Mouse (Mus musculus) CH12.LX (cell line): ENCODE measurements around the gene Tmem151b. TPM values are rescaled to one million over a fixed set of nuclear protein-coding genes. Genes with fewer than 3 reads are reported as not detected.

ENCODE experiments used
- DNase-seq: peaks from one replicate; pipeline ENCODE4 v3.0.0-alpha.2; 2013; ENCODE audit errors: extremely low read depth
- H3K27ac ChIP-seq: 2 replicates; pipeline ENCODE4 v1.5.1; 2012; ENCODE audit warnings: low read depth, mild to moderate bottlenecking, control low read depth, moderate library complexity; ENCODE audit not compliant: insufficient read depth
- H3K27me3 ChIP-seq: replicated peaks from 2 replicates; pipeline ENCODE3; 2012; ENCODE audit warnings: inconsistent platforms
- H3K36me3 ChIP-seq, 2 experiments: replicated peaks in 1 of 2; 2 replicates each; pipeline versions ENCODE3 to v1.6.1; 2012; ENCODE audit warnings: inconsistent platforms in 1 of 2, low read length in 1 of 2, mild to moderate bottlenecking in 1 of 2, mixed read lengths in 1 of 2, moderate library complexity in 1 of 2; ENCODE audit not compliant: control insufficient read depth in 1 of 2, insufficient read depth in 1 of 2
- H3K4me1 ChIP-seq, 2 experiments: 2 replicates each; pipeline ENCODE4 v1.6.1; 2012; ENCODE audit warnings: inconsistent platforms in 1 of 2, moderate library complexity in 1 of 2; ENCODE audit not compliant: insufficient read depth in 2 of 2, control insufficient read depth in 1 of 2
- H3K4me2 ChIP-seq: 2 replicates; pipeline ENCODE4 v1.6.1; 2012; ENCODE audit warnings: low read depth, mild to moderate bottlenecking, control low read depth; ENCODE audit not compliant: poor library complexity, insufficient read depth, severe bottlenecking
- H3K4me3 ChIP-seq, 3 experiments: fragments of 150-350 bp in 1 of 3; sonication (generic) in 1 of 3; replicated peaks in 1 of 3; 2 replicates each; pipeline versions ENCODE3 to v1.5.1; 2011 to 2012; ENCODE audit warnings: low read depth in 2 of 3, low read length in 2 of 3, mild to moderate bottlenecking in 2 of 3, moderate library complexity in 2 of 3, control low read depth in 1 of 3, improper control_type of control experiment in 1 of 3, inconsistent platforms in 1 of 3, mixed read lengths in 1 of 3; ENCODE audit not compliant: poor library complexity in 1 of 3
- H3K79me2 ChIP-seq: replicated peaks from 2 replicates; pipeline ENCODE4 v1.6.1; 2012; ENCODE audit warnings: mild to moderate bottlenecking, moderate library complexity; ENCODE audit not compliant: control insufficient read depth, poor library complexity, insufficient read depth, severe bottlenecking; ENCODE audit errors: extremely low read depth
- H3K9ac ChIP-seq: 2 replicates; pipeline ENCODE4 v1.6.1; 2012; ENCODE audit warnings: low read depth, mild to moderate bottlenecking, control low read depth, moderate library complexity; ENCODE audit not compliant: insufficient read depth
- H3K9me3 ChIP-seq: replicated peaks from 2 replicates; pipeline ENCODE3; 2012; ENCODE audit warnings: low read length, inconsistent platforms, mixed read lengths
- CHD2 ChIP-seq: IDR thresholded peaks from 2 replicates; pipeline ENCODE4 v1.6.1; 2011; ENCODE audit warnings: low read length, improper control_type of control experiment
- E2F4 ChIP-seq: IDR thresholded peaks from 2 replicates; pipeline ENCODE4 v1.6.1; 2011; ENCODE audit warnings: low read depth, low read length, improper control_type of control experiment; ENCODE audit not compliant: insufficient replicate concordance
- EP300 ChIP-seq: IDR thresholded peaks from 2 replicates; pipeline ENCODE4 v1.6.1; 2011; ENCODE audit warnings: low read length, improper control_type of control experiment
- ETS1 ChIP-seq: conservative IDR thresholded peaks from 2 replicates; pipeline ENCODE4 v1.6.1; 2012; ENCODE audit warnings: low read depth, mild to moderate bottlenecking, inconsistent platforms, low read length, improper control_type of control experiment, moderate library complexity
- KAT2A ChIP-seq: IDR thresholded peaks from 2 replicates; pipeline ENCODE4 v1.6.1; 2012; ENCODE audit warnings: low read length, improper control_type of control experiment, inconsistent platforms; ENCODE audit not compliant: insufficient replicate concordance
- MAZ ChIP-seq: IDR thresholded peaks from 2 replicates; pipeline ENCODE4 v1.6.1; 2012; ENCODE audit warnings: low read depth, mild to moderate bottlenecking, inconsistent platforms, low read length, improper control_type of control experiment, moderate library complexity
- MEF2A ChIP-seq: IDR thresholded peaks from 2 replicates; pipeline ENCODE4 v1.6.1; 2014; ENCODE audit warnings: low read depth, mild to moderate bottlenecking, inconsistent platforms, low read length, improper control_type of control experiment, borderline replicate concordance
- NELFE ChIP-seq: IDR thresholded peaks from 2 replicates; pipeline ENCODE4 v1.6.1; 2011; ENCODE audit warnings: low read depth, low read length, improper control_type of control experiment
- NRF1 ChIP-seq: IDR thresholded peaks from 2 replicates; pipeline ENCODE4 v1.6.1; 2014; ENCODE audit warnings: low read depth, mild to moderate bottlenecking, inconsistent platforms, low read length, improper control_type of control experiment, moderate library complexity
- PAX5 ChIP-seq: IDR thresholded peaks from 2 replicates; pipeline ENCODE4 v1.6.1; 2012; ENCODE audit warnings: low read length, inconsistent platforms, mixed read lengths
- POLR2AphosphoS2 ChIP-seq: IDR thresholded peaks from 2 replicates; pipeline ENCODE4 v1.6.1; 2011; ENCODE audit warnings: low read depth, low read length, improper control_type of control experiment
- RCOR1 ChIP-seq: conservative IDR thresholded peaks from 2 replicates; pipeline ENCODE4 v1.6.1; 2012; ENCODE audit warnings: low read depth, mild to moderate bottlenecking, inconsistent platforms, low read length, improper control_type of control experiment
- SIN3A ChIP-seq: IDR thresholded peaks from 2 replicates; pipeline ENCODE4 v1.6.1; 2012; ENCODE audit warnings: low read length, improper control_type of control experiment, inconsistent platforms
- SMC3 ChIP-seq: IDR thresholded peaks from 2 replicates; pipeline ENCODE4 v1.6.1; 2011; ENCODE audit warnings: low read depth, low read length, improper control_type of control experiment
- TBP ChIP-seq: conservative IDR thresholded peaks from 2 replicates; pipeline ENCODE4 v1.6.1; 2011; ENCODE audit warnings: low read depth, low read length, improper control_type of control experiment
- USF2 ChIP-seq: conservative IDR thresholded peaks from 2 replicates; pipeline ENCODE4 v1.6.1; 2011; ENCODE audit warnings: low read depth, low read length, improper control_type of control experiment
- ZC3H11A ChIP-seq: IDR thresholded peaks from 2 replicates; pipeline ENCODE4 v1.6.1; 2012; ENCODE audit warnings: low read depth, mild to moderate bottlenecking, inconsistent platforms, low read length, improper control_type of control experiment
- ZMIZ1 ChIP-seq: IDR thresholded peaks from 2 replicates; pipeline ENCODE4 v1.6.1; 2012; ENCODE audit warnings: low read depth, mild to moderate bottlenecking, inconsistent platforms, low read length, improper control_type of control experiment
- dilution Hi-C: fragments of 300-500 bp; cut with MboI; formaldehyde crosslinking; loops from 2 replicates; pipeline ENCODE4 v1.14.3; 2020; ENCODE audit warnings: low sequenced_read_pairs; ENCODE audit not compliant: extremely low pct_unique_long_range_greater_than_20kb, extremely low pct_ligation_motif_present
- in situ Hi-C: fragments of 300-500 bp; cut with MboI; formaldehyde crosslinking; loops from 3 replicates; pipeline ENCODE4 v1.14.3; 2019; ENCODE audit warnings: low sequenced_read_pairs, low pct_ligation_motif_present, low pct_unique_long_range_greater_than_20kb, mixed read lengths
- polyA plus RNA-seq: library from polyadenylated mRNA; unstranded; fragments of >175 nt; gene quantifications from 2 replicates; pipeline ENCODE4 v1.2.1, GENCODE M21; 2012; ENCODE audit warnings: low read depth; ENCODE audit not compliant: insufficient read length
- total RNA-seq, 2 experiments: library from RNA; depleted of rRNA; stranded (reverse); fragments of 300-350 nt in 1 of 2; fragments of >200 nt in 1 of 2; gene quantifications; 2 replicates each; pipeline ENCODE4 v1.2.3; 2012 to 2014

Tmem151b gene
- total and polyA plus RNA-seq, 3 experiments: 0.12 to 0.53 (median 0.42) TPM

- peak overlapping the region; percentile 61 for H3K27ac ChIP-seq
- H3K4me3 ChIP-seq: peak overlapping the region in 2 of 3 experiments; percentile 7 to 75
- H3K79me2 ChIP-seq: peaks cover 42% of the 10 kb centered on the region
- dilution Hi-C loops: no loop called here
- H3K36me3 ChIP-seq: peaks cover 63 to 74% of the 10 kb centered on the region in 2 experiments
- no peak for TF ChIP-seq ETS1
- TF ChIP-seq E2F4: no peak
- TF ChIP-seq MEF2A: no peak
- TF ChIP-seq ZMIZ1: peak; percentile 53; the same call in 1 of the 2 replicates
- TF ChIP-seq SIN3A: peak; percentile 51
- no peak for TF ChIP-seq ZC3H11A
- no peak for TF ChIP-seq USF2
- TF ChIP-seq NELFE: no peak
- H3K9ac ChIP-seq: peak overlapping the region; percentile 89; the same call in 1 of the 2 replicates
- no peak for DNase-seq
- no peaks in the 10 kb centered on the region for H3K27me3 ChIP-seq
- H3K4me1 ChIP-seq: peaks cover 43 to 77% of the 10 kb centered on the region in 2 experiments
- H3K4me2 ChIP-seq: peak overlapping the region; percentile 83
- H3K9me3 ChIP-seq: no peaks in the 10 kb centered on the region
- in situ Hi-C loops: no loop called here
Observed at GRCm38 (mm10) chr17:45566031-45566359, 16.5 kb upstream of the Tmem151b start.

DNA sequence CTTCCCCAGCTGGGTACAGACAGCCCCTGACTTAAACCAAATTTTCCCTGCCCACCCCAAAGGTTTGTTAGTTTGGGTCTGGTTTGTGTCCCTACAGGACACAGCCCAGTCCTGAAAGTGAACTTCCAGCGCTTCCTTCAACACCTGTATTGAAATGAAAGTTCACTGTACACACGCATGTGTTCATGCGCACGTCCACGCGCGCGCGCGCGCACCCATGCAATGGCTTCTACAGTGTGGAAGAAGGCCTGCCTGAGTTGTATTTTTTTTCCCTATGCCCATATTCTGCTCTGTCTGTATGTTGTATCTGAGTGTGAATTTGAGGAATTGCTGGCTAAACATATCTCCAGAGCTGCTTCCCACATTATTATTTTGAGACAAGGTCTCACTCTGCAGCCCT, 15.6 kb upstream of the Tmem151b start:
- Histone ChIP-seq H3K79me2 (peaks cover 41% of the 10 kb centered on the region), H3K27me3 (no peaks in the 10 kb centered on the region), H3K4me1 (peaks cover 45 to 77% of the 10 kb centered on the region in 2 experiments), H3K27ac (peak overlapping the region; percentile 98; the same call in 1 of the 2 replicates), H3K4me3 (peak overlapping the region; percentile 75 to 87 (median 80)), H3K9ac (peak overlapping the region; percentile 89), H3K9me3 (no peaks in the 10 kb centered on the region), H3K4me2 (peak overlapping the region; percentile 83), H3K36me3 (peaks cover 61 to 74% of the 10 kb centered on the region in 2 experiments)
- dilution Hi-C loops: no loop called here
- in situ Hi-C loops: no loop called here
- TF ChIP-seq SIN3A: peak; percentile 1; the same call in 1 of the 2 replicates
- TF ChIP-seq SMC3: peak; percentile 0; the same call in 1 of the 2 replicates
- peak; percentile 78 for TF ChIP-seq NRF1
- TF ChIP-seq EP300: no peak
- no peak for DNase-seq

DNA sequence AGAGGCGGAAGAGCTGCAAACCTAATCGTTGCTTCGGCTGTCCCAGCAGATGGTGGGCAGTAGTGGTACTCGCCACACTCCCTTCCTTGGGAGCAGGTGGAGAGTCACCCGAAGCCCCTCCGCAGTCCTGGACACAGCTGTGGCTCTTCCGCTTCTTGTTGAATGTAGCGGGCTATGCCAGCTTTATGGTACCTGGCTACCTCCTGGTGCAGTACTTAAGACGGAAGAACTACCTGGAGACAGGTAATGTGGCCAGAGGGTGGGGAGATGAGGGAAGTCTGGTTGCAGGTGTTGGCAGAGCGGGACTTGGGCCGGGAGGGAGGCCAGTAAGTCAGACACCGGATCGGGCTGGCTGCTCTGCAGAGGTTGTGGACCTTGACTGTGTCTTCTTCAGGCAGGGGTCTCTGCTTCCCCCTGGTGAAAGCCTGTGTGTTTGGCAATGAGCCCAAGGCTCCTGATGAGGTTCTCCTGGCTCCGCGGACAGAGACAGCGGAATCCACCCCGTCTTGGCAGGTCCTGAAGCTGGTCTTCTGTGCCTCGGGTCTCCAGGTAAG, 15.1 kb upstream of the Tmem151b start:
- H3K9me3 ChIP-seq: no peaks in the 10 kb centered on the region
- H3K9ac ChIP-seq: peak overlapping the region; percentile 89
- peaks cover 36% of the 10 kb centered on the region for H3K79me2 ChIP-seq
- H3K27ac ChIP-seq: peak overlapping the region; percentile 98
- no peak for DNase-seq
- dilution Hi-C loops (no loop called here), in situ Hi-C loops (no loop called here)
- no peak for TF ChIP-seq E2F4
- TF ChIP-seq ZMIZ1: no peak; the same call in 1 of the 2 replicates
- no peak; the same call in 1 of the 2 replicates for TF ChIP-seq POLR2AphosphoS2
- TF ChIP-seq PAX5: no peak
- no peak for TF ChIP-seq TBP
- peak; percentile 4; the same call in 1 of the 2 replicates for TF ChIP-seq CHD2
- peak; percentile 1; the same call in 1 of the 2 replicates for TF ChIP-seq SMC3
- peak; percentile 17; the same call in 1 of the 2 replicates for TF ChIP-seq NELFE
- TF ChIP-seq SIN3A: peak; percentile 19; the same call in 1 of the 2 replicates
- TF ChIP-seq KAT2A: no peak
- TF ChIP-seq MAZ: no peak
- no peak for TF ChIP-seq RCOR1
- H3K27me3 ChIP-seq: no peaks in the 10 kb centered on the region
- peaks cover 43 to 74% of the 10 kb centered on the region in 2 experiments for H3K4me1 ChIP-seq
- peaks cover 58 to 74% of the 10 kb centered on the region in 2 experiments for H3K36me3 ChIP-seq
- peak overlapping the region; percentile 83 for H3K4me2 ChIP-seq
- peak overlapping the region; percentile 75 to 87 (median 80) for H3K4me3 ChIP-seq
